Mouse (Mus musculus) gastrocnemius, adult 2 months (tissue): ENCODE results near the gene Vmn1r104. TPM values are rescaled to one million over a fixed set of nuclear protein-coding genes. Genes with fewer than 3 reads are reported as not detected.
"Not testable (repeated sequence)": the region's sequence is repeated elsewhere in the genome, so short reads cannot be mapped to it uniquely, and the experiment has no call there.

ENCODE experiments used
- DNase-seq: peaks from one replicate; pipeline ENCODE4 v3.0.0; 2022
- H3K27ac ChIP-seq: fragments of 200-600 bp; 2 replicates; pipeline ENCODE4 v1.8.1; 2022; ENCODE audit warnings: mild to moderate bottlenecking
- H3K4me3 ChIP-seq: fragments of 200-600 bp; 2 replicates; pipeline ENCODE4 v1.8.1; 2022; ENCODE audit warnings: mild to moderate bottlenecking, moderate library complexity
- intact Hi-C: fragments of 180-260 bp; cut with DNase I; formaldehyde crosslinking; loops from one replicate; pipeline ENCODE4 v1.15.1; 2025
- long read RNA-seq, 2 experiments: library from polyadenylated mRNA; stranded (forward); transcript quantifications; one replicate each; pipeline ENCODE4 v2.0.0; 2021
- total RNA-seq, 2 experiments: library from RNA; stranded (reverse); gene quantifications; 2 replicates each; pipeline ENCODE4 v1.2.3; 2021

Gene Vmn1r104
- total RNA-seq: not detected
- long read RNA-seq, experiment 1: 0 reads
- long read RNA-seq, experiment 2: 0 reads

- H3K27ac ChIP-seq, intact Hi-C loops, DNase-seq, H3K4me3 ChIP-seq: not testable (repeated sequence)
These were observed at the start of gene Vmn1r104 for GRCm38 (mm10) chr7:20533537-20533936. Gene Vmn1r104 (plus strand): TSS chr7:20533837.

GRCm38 (mm10) chr7:20510434-20510833, 23.2 kb upstream of the Vmn1r104 start, which contains the start of gene Vmn1r103:
Gene Vmn1r103 (minus strand): TSS chr7:20510534.
- intact Hi-C loops, H3K27ac ChIP-seq, H3K4me3 ChIP-seq, DNase-seq: not testable (repeated sequence)

DNA sequence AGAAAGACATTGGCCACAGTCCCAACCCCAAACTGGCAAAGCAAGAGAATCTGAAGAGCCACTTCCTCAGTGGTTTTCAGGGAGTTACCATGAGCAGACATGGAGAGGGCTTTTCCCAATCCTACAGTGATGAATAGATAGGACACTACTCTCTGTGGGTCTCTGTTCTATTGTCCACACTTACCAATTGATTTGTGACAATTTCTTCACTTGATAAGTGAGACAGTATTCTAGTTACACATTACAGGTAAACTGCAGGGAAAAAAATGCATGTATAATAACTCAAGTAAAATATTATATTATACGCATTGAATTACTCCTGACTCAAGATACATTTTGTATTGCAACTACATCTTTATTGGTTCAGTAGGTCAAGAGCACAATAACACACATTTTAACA, 12.0 kb downstream of the Vmn1r104 start, which contains the start of gene Gm5726:
Gene Gm5726, minus strand, starts transcription at position 101 of the 400 bp plus-strand sequence.
- intact Hi-C loops, H3K27ac ChIP-seq, H3K4me3 ChIP-seq, DNase-seq: not testable (repeated sequence)

- DNase-seq, intact Hi-C loops, H3K27ac ChIP-seq, H3K4me3 ChIP-seq: not testable (repeated sequence)
These were observed 42.5 kb downstream of the Vmn1r104 start, which contains the start of gene Gm4141 for GRCm38 (mm10) chr7:20576141-20576540. Gene Gm4141 (minus strand): TSS chr7:20576241.

Other genes with a start within 250 kb of the Vmn1r104 start
- gene Gm4133, start 199.8 kb upstream of the Vmn1r104 start, total RNA-seq: not detected
- not detected for gene Gm5728, start 158.4 kb upstream of the Vmn1r104 start, total RNA-seq
- gene Vmn1r100, start 115.9 kb upstream of the Vmn1r104 start, total RNA-seq: not detected
- not detected for gene Vmn1r101, start 91.2 kb upstream of the Vmn1r104 start, total RNA-seq
- gene Gm10670, start 58.9 kb upstream of the Vmn1r104 start, total RNA-seq: not detected
- gene Vmn1r103, start 23.3 kb upstream of the Vmn1r104 start, total RNA-seq: not detected
- not detected for gene Gm5726, start 11.9 kb downstream of the Vmn1r104 start, total RNA-seq
- not detected for gene Gm4141, start 42.4 kb downstream of the Vmn1r104 start, total RNA-seq
- not detected for gene Gm4513, start 65.2 kb downstream of the Vmn1r104 start, total RNA-seq
- gene Vmn1r107, start 135.1 kb downstream of the Vmn1r104 start, total RNA-seq: not detected
- not detected for gene Vmn1r111, start 169.4 kb downstream of the Vmn1r104 start, total RNA-seq
- not detected for gene Gm10668, start 196.8 kb downstream of the Vmn1r104 start, total RNA-seq
- gene Vmn1r112, start 237.3 kb downstream of the Vmn1r104 start, total RNA-seq: not detected